Comparison of ENCODE assay signal across 11 mouse cellular contexts in the genomic region with DNA sequence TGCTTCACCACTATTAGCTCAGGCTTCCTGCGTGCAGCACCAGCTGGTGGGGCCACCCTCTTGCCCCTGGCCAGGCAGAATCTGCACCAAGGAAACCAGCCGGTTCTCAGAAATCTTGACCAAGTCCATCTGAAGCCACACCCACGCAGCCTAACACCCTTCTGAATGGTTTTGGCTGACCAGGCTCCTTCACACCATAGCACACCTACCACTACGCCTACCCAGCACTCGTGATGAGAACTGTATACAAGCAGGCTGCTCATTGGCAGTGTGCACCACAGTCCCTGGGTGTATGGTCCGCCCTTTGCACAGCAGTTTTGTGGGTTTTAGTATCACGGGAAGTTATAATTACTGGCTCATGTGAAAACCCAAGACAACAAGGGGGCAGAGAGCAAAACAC.
"Had no signal": no experiment of that assay in that cellular context is flagged by ENCODE, and none has a peak within 500 bp of the region (broad histone marks: within the 10 kb centered on the region; RNA-seq: fewer than 3 reads in every experiment).

No protein-coding gene starts in this region.

- DNase-seq: kidney, adult 2 months; kidney, postnatal 25 days; layer of hippocampus, adult 9-11 months; liver, embryonic 13.5 days; lung, adult 2 months; lung, postnatal 14 days; lung, postnatal 4 days; midbrain, embryonic 14.5 days; thymus, adult 2 months; thymus, postnatal 14 days; thymus, postnatal 4 days had no signal
